In genomic region chr11:95414536-95415161, GRCm38 (mm10) we compare ENCODE assay signal across 1 mouse cellular context.
TF ChIP-seq lines count a peak whose summit lies in the region.

No protein-coding gene starts in this region.

TF ChIP-seq in MEL, 35 proteins besides CTCF, POLR2A, EP300 and RAD21 (continued from another document):
- TF ChIP-seq TCF12 (IDR thresholded peaks at IDR 0.05; ENCODE audit: low read depth, low read length) (no peak; the same call in 1 of the 2 replicates), ZNF384 (IDR thresholded peaks at IDR 0.05; ENCODE audit: low read depth, low read length) (no peak)
